Mouse (Mus musculus) gastrocnemius, postnatal 4 days (tissue): ENCODE results near the gene Hnrnpc. TPM values are rescaled to one million over a fixed set of nuclear protein-coding genes. Genes with fewer than 3 reads are reported as not detected.

ENCODE experiments used
- DNase-seq, 2 experiments: peaks; one replicate each; pipeline ENCODE4 v3.0.0; 2021 to 2022; ENCODE audit warnings: low spot score in 2 of 2, mixed read lengths in 2 of 2
- total RNA-seq, 2 experiments: library from RNA; stranded (reverse); gene quantifications; 2 replicates each; pipeline ENCODE4 v1.2.3; 2021

Hnrnpc gene
- total RNA-seq, 2 experiments from 2014 or later, result 140 to 156 TPM

DNA sequence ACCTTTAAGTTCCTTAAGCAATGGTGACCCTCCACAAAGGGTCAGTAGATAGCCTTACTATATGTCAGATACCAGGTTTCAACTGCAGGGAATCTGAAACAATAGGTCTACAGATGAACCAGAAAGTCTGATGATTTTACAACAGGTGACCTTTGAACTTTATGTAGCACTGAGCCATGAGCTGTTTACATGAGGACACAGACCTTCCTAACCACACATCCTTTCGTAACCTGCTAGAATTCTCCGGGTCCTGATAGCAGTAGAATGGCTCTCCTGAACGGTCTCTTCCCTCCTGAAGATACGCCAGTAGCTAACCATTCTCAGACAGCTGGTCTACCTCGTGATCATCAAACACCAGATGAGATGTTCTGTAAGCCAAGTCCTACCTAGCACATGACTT, 64.5 kb downstream of the Hnrnpc start:
- no peak for DNase-seq

- DNase-seq, result no peak
Measured at GRCm38 (mm10) chr14:52035926-52036325, 67.9 kb downstream of the Hnrnpc start.

GRCm38 (mm10) chr14:52026342-52026741, 77.5 kb downstream of the Hnrnpc start:
- DNase-seq, result no peak

DNA sequence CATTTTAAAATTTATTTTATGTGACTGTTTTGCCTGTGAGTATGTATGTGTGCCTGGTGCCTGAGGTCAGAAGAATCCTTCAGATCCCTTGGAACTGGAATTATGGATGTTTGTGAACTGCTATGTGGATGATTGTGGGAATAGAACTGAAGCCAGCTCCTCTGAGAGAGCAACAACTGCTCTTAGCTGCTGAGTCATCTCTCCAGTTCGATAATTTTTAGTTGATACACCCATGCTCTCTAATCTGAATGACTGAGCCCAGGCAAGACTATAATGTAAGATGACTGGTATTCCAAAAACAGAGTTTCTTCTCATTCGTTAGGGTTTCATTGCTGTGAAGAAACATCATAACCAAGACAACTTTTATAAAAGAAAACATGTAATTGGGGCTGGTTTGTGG, 79.7 kb downstream of the Hnrnpc start:
- DNase-seq, result no peak

Other genes starting within 250 kb of the Hnrnpc start
- 10 to 100 TPM; 11.4 to 14.3 TPM for gene Mettl17, start 219.2 kb downstream of the Hnrnpc start, total RNA-seq
- under 1 TPM; 0.47 to 0.96 TPM for gene Slc39a2, start 211.1 kb downstream of the Hnrnpc start, total RNA-seq
- gene Ndrg2, start 189.9 kb downstream of the Hnrnpc start, total RNA-seq, result 100 to 1,000 TPM; 315 to 500 TPM
- not detected for gene Tppp2, start 185.6 kb downstream of the Hnrnpc start, total RNA-seq
- gene Rnase13, start 181.3 kb downstream of the Hnrnpc start, total RNA-seq, result not detected
- 10 to 100 TPM; 90.4 to 92.7 TPM for gene Arhgef40, start 119.3 kb downstream of the Hnrnpc start, total RNA-seq
- 1 to 10 TPM; 1.1 to 2.8 TPM for gene Tmem253, start 88.4 kb downstream of the Hnrnpc start, total RNA-seq
- gene Zfp219, start 83.3 kb downstream of the Hnrnpc start, total RNA-seq, result 10 to 100 TPM; 28.3 to 29.7 TPM
- not detected for gene Olfr221, start 61.6 kb downstream of the Hnrnpc start, total RNA-seq
- under 1 TPM; 0.23 to 0.49 TPM for gene Rpgrip1, start 6.7 kb upstream of the Hnrnpc start, total RNA-seq
- 10 to 100 TPM; 44.0 to 47.8 TPM for gene Supt16, start 93.4 kb upstream of the Hnrnpc start, total RNA-seq
- 10 to 100 TPM; 76.4 to 78.8 TPM for gene Chd8, start 153.8 kb upstream of the Hnrnpc start, total RNA-seq
- gene Tox4, start 175.1 kb upstream of the Hnrnpc start, total RNA-seq, result 10 to 100 TPM; 41.8 to 42.0 TPM
- gene Rab2b, start 175.5 kb upstream of the Hnrnpc start, total RNA-seq, result 10 to 100 TPM in 1 of 2 experiments, 1 to 10 TPM in 1; 9.1 to 12.5 TPM
- gene Mettl3, start 201.1 kb upstream of the Hnrnpc start, total RNA-seq, result 10 to 100 TPM; 22.1 to 24.8 TPM
- 1 to 10 TPM; 7.2 to 7.4 TPM for gene Sall2, start 224.7 kb upstream of the Hnrnpc start, total RNA-seq